Mouse (Mus musculus) T-cell, adult 66 days (primary cell): ENCODE measurements around the gene Insyn1. TPM values are rescaled to one million over a fixed set of nuclear protein-coding genes. Genes with fewer than 3 reads are reported as not detected.

ENCODE experiments used
- total RNA-seq, 2 experiments: library from RNA; stranded (reverse); gene quantifications; 3 replicates in 1 of 2; 4 replicates in 1 of 2; pipeline ENCODE4 v1.2.4; 2023

Insyn1 gene
- total RNA-seq, result not detected

GRCm38 (mm10) chr9:58487851-58488801 lies at the start of gene Insyn1:
TSS of gene Insyn1 (plus strand) at chr9:58488603.

Other genes with a start within 250 kb of the Insyn1 start
- gene Pml, start 238.8 kb upstream of the Insyn1 start, total RNA-seq, result 10 to 100 TPM; 74.3 to 83.6 TPM
- 10 to 100 TPM; 21.4 to 23.0 TPM for gene Stoml1, start 235.4 kb upstream of the Insyn1 start, total RNA-seq
- gene Loxl1, start 175.4 kb upstream of the Insyn1 start, total RNA-seq, result not detected
- not detected for gene Tbc1d21, start 118.1 kb upstream of the Insyn1 start, total RNA-seq
- not detected for gene Cd276, start 66.8 kb downstream of the Insyn1 start, total RNA-seq
- gene Nptn, start 93.6 kb downstream of the Insyn1 start, total RNA-seq, result 100 to 1,000 TPM; 113 to 137 TPM